Mouse (Mus musculus) gastrocnemius, postnatal 4 days (tissue): ENCODE results near the gene Tekt4. TPM values are rescaled to one million over a fixed set of nuclear protein-coding genes. Genes with fewer than 3 reads are reported as not detected.

Source experiments
- DNase-seq, 2 experiments: peaks; one replicate each; pipeline ENCODE4 v3.0.0; 2021 to 2022; ENCODE audit warnings: low spot score in 2 of 2, mixed read lengths in 2 of 2
- long read RNA-seq, 2 experiments: library from polyadenylated mRNA; stranded (forward); transcript quantifications; one replicate each; pipeline ENCODE4 v2.0.0; 2021
- total RNA-seq, 2 experiments: library from RNA; stranded (reverse); gene quantifications; 2 replicates each; pipeline ENCODE4 v1.2.3; 2021

Tekt4 gene
- total RNA-seq: not detected
- long read RNA-seq, experiment 1, partial matches to known transcripts: 0 of 1 reads
- long read RNA-seq, experiment 1, other reads (novel, unspliced or antisense): 1 of 1 reads
- long read RNA-seq, experiment 2: 0 reads

GRCm38 (mm10) chr17:25454272-25454671 lies at the start of gene Tekt4:
Tekt4 (plus strand) TSS chr17:25454615.
- DNase-seq: no peak

DNA sequence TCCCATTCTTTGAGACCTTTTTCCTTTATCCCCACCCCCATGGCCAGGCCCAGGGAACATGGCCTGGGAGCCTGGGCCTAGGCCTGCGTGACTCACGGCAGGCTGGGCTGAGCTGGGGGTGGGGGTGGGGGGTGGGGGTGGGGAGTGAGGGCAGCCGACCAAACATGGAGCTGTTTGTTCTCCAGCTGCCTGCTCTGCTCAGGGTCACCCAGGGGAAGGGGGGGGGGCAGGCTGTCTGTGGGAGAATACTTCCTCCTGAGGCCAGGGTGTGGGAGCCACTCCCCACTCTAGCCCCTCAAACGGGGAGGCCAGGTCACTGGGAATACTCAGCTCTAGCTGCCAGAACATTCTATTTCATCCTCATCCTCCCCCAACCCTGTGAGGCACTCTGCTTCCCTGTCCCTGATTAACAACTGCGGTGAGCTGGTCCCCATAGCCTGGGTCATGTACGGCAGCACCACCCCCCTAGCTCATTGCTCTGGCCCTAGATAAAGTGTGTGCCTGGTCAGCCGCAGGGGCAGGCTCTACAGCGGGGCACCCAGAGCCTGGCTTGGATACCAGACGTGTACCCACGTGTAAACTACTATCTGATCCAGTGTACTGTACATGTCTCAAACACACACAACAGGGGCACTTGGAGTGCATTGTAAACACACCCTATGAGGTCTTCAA lies 49.1 kb upstream of the Tekt4 start:
- DNase-seq: no peak

GRCm38 (mm10) chr17:25406011-25406441 lies 48.4 kb upstream of the Tekt4 start:
- no peak for DNase-seq

- DNase-seq: no peak
These were observed 47.1 kb upstream of the Tekt4 start for GRCm38 (mm10) chr17:25407352-25407751.

- DNase-seq: no peak
These were observed 46.0 kb upstream of the Tekt4 start for GRCm38 (mm10) chr17:25408302-25408999.

DNA sequence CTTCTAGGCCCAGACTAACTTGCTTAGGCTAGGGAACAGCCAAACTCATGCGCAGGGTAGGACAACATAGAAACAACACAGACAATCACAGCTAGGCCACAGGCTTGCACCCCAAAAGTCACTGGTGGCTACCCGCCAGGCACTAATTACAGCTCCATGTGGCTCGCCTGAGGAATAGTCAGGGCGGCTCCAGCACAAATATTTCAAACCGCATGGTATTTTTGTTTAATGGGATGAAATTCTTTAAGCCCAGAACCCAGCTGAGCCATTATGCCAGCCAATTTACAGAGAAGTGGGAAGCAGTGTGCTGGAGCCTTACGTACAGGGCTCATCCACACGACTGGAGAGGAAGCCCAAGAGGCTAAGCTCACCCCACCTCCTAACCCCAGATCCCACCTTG lies 44.8 kb upstream of the Tekt4 start:
- DNase-seq: no peak

DNA sequence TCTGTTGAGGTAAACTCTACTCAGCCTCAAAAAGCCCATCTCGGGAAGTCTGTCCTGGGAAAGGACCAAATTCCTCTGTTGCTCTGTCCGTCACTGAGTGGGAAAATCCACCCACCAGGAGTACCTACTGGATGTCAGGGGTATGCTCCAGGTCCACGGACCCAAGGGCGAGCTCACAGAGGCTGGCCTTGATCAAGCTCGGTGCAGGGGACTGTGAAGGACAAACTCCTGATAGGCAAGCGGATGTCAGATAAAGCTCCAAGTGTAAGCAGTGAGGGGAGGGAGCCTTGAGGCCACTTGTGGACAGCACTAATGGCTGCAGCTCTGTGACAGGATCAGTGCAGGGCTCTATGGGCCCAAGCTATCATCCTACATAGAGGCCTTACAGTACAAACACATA lies 44.2 kb upstream of the Tekt4 start:
- no peak for DNase-seq

GRCm38 (mm10) chr17:25410786-25411185 lies 43.6 kb upstream of the Tekt4 start:
- DNase-seq: no peak

- no peak for DNase-seq
These were observed 43.2 kb upstream of the Tekt4 start for GRCm38 (mm10) chr17:25411251-25411650.

DNA sequence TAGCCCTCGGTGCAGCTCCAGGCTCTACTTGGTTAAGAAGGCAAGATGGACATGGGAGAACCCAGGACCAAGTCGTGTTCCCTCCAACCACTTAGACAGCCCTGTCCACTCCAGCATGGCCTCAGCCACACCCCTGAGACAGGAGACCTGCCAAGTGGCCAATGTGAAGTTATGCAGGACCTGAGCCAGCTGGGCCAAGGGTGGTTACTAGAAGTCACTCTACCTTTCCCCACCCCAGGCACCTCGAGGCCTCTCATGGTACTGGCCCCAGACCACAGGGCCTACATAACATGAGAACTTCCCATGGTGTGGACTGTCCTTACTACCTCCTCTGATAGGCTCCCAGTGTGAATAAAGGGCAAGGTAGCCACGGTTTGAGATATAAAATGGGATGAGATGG lies 40.2 kb upstream of the Tekt4 start:
- no peak for DNase-seq

DNA sequence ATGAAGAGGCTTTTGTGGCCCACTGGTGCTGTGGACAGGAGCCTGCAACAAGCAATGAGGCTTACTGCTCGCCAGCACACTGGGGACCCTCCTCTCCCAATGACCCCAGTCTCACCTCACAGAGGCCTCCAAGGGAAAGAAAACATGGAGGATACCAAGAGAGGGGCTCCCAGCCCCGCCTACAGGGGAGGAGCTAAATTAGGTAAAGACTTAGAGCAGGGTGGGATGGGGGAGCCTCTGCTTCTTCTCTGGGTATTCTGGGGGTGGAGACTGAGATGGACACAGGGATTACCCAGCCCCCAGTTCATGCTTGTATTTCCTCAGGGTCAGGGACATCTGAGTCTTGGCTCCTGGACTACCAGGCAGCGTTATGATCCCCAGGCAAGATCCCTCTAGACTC lies 39.5 kb upstream of the Tekt4 start:
- no peak for DNase-seq

DNA sequence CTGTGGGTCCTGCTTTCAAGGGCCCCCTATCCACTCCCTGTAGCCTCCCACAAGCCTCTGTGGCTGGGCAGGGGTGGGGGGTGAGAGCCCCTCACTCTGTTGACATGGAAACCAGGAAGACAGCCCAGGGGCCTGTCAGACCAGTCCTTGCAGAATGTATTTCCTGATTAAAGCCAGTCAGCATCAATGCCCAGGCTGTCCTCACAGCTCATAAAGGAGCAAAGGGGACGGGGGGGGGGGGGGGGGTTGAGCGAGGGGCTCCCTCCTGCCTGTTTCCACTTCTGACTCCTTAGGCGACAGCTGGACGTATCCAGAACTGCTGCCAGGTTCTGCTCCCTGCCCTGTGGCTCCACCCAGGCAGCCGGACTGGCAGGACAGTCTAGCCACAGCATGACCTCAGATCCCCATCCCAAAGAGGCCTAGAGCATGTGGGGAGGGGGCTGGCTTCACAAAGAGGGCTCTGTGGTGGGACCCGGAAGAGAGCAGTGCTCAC lies 38.9 kb upstream of the Tekt4 start:
- DNase-seq: no peak

DNA sequence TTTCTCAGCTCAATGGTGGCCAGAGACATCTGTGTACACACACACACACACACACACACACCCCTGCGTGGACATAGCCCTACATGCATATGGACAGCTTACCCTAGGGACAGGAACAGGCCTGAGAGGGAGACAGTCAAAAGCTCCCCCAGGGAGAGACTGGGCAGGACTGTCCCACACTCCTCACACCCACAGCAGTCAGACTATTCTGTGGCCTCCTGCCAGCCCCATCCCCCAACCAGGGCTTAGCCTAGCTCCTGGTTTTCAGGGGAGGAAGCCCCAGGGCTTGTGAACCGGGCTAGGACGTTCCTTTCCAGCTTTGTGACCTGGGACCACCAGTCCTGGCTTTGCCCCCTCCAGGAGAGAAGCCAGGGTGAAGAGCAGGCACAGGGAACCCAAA lies 38.2 kb upstream of the Tekt4 start:
- peak in 1 of 2 experiments; percentile 38 for DNase-seq

DNA sequence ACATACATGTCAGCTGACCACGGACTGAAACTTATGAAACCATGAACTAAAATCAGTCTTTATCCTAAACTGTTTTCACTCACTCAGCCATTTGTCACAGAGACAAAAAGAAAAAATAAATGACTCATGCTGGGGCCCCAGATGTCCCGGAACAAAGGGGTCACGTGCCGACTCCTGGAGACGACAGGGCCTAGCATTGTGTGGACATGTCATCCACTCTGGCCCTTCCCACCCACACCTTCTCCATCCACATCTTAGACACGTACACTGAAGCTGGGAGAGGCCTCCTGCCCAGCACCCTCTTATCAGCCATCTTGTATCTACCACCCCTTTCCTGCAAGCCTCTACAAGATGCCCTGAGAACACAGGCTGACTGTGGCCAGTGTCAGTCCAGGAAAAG lies 36.4 kb upstream of the Tekt4 start:
- DNase-seq: no peak

DNA sequence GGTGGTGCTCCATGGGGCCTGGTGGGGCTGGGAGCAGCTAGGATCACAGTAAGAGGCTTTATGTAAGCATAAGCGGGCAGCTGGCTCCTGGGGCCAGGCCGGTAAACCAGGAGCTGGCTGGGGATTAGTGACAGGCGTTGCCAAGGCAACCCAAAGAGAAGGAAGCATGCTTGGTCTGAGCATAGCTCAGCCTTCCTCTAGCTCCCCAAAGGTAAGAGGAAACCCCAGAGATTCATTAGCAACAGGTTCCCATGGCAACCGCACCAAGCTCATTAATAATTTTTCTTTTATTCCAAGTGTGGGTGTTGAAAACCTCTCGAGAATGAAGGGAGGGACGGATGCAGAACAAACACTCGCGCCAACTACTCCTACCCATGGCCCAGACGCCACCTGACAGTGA lies 35.5 kb upstream of the Tekt4 start:
- no peak for DNase-seq

GRCm38 (mm10) chr17:25420998-25421397 lies 33.4 kb upstream of the Tekt4 start:
- no peak for DNase-seq

DNA sequence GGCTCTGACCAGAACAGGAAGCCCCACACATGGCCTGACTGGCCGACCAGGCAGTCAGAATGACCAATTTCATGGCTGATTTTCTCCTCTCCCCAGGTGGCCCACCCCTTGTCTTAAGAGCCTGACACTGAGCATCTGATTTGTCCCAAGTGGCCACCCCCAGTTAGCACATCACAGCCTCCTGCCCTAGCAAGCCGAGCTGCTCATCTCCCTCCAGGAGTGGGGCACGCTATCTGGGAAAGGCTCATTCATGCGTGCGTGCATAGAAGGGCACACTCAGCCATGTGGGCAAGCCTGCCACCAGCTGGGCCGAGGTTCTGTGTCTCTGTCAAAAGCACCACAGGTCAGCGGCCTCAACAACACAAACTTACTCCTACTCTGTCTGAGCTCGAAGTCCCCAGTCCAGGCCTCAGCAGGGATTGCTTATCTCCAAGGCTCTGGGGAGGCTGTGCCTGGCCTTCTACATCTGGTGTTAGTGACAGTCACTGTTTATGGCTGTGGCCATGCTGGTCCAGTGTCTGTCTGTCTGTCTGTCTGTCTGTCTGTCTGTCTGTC lies 29.8 kb upstream of the Tekt4 start:
- DNase-seq: no peak

- no peak for DNase-seq
These were observed 28.4 kb upstream of the Tekt4 start for GRCm38 (mm10) chr17:25425996-25426395.

DNA sequence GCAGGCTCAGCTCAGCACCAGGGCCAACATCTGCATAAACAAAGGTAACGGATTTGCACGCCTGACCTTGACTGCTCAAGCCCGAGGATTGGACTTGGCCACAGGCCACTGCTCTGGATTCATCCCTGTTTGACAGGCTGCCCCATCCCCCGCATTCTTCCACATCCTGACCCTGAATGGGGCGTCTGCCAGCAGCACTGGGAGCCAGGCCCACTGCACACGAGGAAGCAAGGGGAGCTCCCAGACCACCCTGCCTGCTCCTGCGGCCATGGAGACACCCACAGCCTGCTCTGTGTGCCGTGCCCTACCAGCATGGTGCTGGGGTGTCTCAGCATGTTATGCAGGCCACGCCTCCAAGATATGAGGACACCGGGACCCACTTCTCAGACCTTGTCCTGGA lies 27.0 kb upstream of the Tekt4 start:
- peak in 1 of 2 experiments; percentile 37 for DNase-seq

GRCm38 (mm10) chr17:25429240-25429639 lies 25.2 kb upstream of the Tekt4 start:
- DNase-seq: no peak

GRCm38 (mm10) chr17:25429886-25430285 lies 24.5 kb upstream of the Tekt4 start:
- no peak for DNase-seq

DNA sequence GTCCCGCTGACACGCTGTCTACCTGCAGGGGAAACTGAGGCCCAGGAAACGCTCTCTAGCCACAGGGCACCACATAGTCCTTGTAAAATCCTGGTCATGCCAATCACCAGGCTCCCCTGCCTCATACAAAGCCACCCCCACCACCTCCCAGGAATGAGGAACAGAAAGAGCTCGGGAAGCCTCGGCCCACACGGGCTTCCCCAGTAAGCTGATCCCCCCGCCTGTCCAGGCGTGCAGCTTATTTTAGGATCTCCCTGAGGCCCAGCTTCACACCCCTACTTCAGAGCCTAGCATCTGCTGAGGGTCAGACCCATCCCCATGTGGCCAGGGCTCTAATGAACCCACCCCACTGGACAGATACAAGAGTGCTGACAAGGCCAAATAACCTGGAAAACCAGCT lies 23.9 kb upstream of the Tekt4 start:
- DNase-seq: no peak
